Mouse (Mus musculus): Measurements from ENCODE around the gene Zbtb5. TPM values are rescaled to one million over a fixed set of nuclear protein-coding genes. Genes with fewer than 3 reads are reported as not detected.

The Zbtb5 gene
- total and polyA plus RNA-seq, 3 experiments, result 9.1 to 10.2 TPM; not detected in 1

DNA sequence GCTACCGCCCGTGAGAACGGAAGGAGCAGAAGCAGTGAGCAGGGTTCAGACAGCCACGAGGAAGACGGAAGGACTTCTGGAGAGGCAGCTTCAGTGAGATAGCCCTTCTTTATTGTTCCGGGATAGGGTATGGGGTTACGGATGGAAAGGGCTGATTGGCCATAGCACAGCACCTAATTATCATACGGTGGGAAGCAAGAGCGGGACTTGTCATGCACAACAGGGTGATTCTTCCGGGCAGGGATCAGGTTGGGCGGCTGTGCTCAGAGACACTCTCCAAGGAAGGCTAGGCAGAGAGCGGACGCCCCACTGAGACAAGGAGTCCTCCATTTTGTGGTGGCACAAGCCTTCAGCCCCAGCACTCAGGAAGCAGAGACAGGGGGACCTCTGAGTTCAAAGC, 53.0 kb downstream of the Zbtb5 start:
- Histone ChIP-seq H3K9ac (ENCODE audit: control insufficient read depth, low read depth, low read length, poor library complexity, severe bottlenecking) (no peak overlapping the region), H3K79me2 (ENCODE audit: control insufficient read depth, insufficient read depth, low read length, poor library complexity) (no peaks in the 10 kb centered on the region), H3K4me3 (ENCODE audit: control insufficient read depth in 1 of 2, insufficient read depth in 1 of 2, low read depth in 2 of 2, low read length in 2 of 2) (no peak overlapping the region), H3K4me1 (ENCODE audit: control insufficient read depth in 1 of 2, insufficient read depth in 2 of 2, low read length in 2 of 2) (no peaks in the 10 kb centered on the region; a peak in 1 of 4 replicates), H3K27ac (ENCODE audit: control insufficient read depth, low read depth, low read length) (no peak overlapping the region), H3K36me3 (ENCODE audit: control insufficient read depth in 1 of 2, insufficient read depth in 2 of 2, low read length in 2 of 2) (no peaks in the 10 kb centered on the region; a peak in 1 of 4 replicates), H3K9me3 (replicated peaks; ENCODE audit: insufficient read depth, low read length) (no peaks in the 10 kb centered on the region), H3K27me3 (ENCODE audit: control insufficient read depth in 1 of 2, insufficient read depth in 2 of 2, low read length in 2 of 2) (peaks cover 0 to 1% of the 10 kb centered on the region in 2 experiments; a peak in 2 of 4 replicates)
- no peak for TF ChIP-seq RCOR1 (IDR thresholded peaks at IDR 0.05; ENCODE audit: low read depth, low read length)
- TF ChIP-seq EP300 (IDR thresholded peaks at IDR 0.05; ENCODE audit: low read depth in 1 of 2, low read length in 2 of 2), result no peak
- TF ChIP-seq ZMIZ1 (IDR thresholded peaks at IDR 0.05; ENCODE audit: low read depth, low read length), result no peak
- TF ChIP-seq SMC3 (IDR thresholded peaks at IDR 0.05; ENCODE audit: low read depth, low read length), result no peak
- TF ChIP-seq BHLHE40 (IDR thresholded peaks at IDR 0.05; ENCODE audit: borderline replicate concordance, low read depth, low read length), result no peak
- TF ChIP-seq MYB (IDR thresholded peaks at IDR 0.05; ENCODE audit: low read depth, low read length), result no peak
- DNase-seq (ENCODE audit: low read depth, low spot score), result no peak

DNA sequence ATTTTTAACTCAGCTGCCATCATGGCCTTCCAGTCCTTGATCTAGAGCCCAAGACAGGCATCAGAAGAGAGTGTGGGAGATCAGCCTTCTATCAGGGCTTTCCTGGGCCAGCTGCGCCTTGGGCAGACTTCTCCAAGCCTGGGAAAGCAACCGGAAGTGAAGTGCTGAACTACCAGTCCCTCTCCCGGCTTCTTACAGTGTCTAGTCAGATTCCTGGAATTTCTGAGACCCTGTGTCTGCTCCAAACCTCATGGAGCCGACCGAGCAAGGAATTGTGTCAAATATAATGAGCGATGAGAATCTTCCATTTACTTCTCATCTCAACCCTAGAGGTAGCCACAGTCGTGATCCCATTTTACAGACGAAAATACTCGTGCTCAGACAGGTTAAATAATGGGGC, 53.4 kb downstream of the Zbtb5 start:
- DNase-seq (ENCODE audit: low read depth, low spot score), result no peak
- H3K27me3 ChIP-seq (ENCODE audit: control insufficient read depth in 1 of 2, insufficient read depth in 2 of 2, low read length in 2 of 2), result peaks cover 0 to 1% of the 10 kb centered on the region in 2 experiments; a peak in 2 of 4 replicates
- H3K79me2 ChIP-seq (ENCODE audit: control insufficient read depth, insufficient read depth, low read length, poor library complexity), result no peaks in the 10 kb centered on the region
- no peaks in the 10 kb centered on the region; a peak in 1 of 4 replicates for H3K4me1 ChIP-seq (ENCODE audit: control insufficient read depth in 1 of 2, insufficient read depth in 2 of 2, low read length in 2 of 2)
- TF ChIP-seq E2F4 (IDR thresholded peaks at IDR 0.05; ENCODE audit: borderline replicate concordance, low read depth, low read length) (no peak), ZNF384 (IDR thresholded peaks at IDR 0.05; ENCODE audit: low read depth, low read length) (no peak), MYC (IDR thresholded peaks at IDR 0.05; ENCODE audit: low read depth, low read length) (no peak), RAD21 (IDR thresholded peaks at IDR 0.05; ENCODE audit: low read depth, low read length) (no peak), UBTF (IDR thresholded peaks at IDR 0.05; ENCODE audit: borderline replicate concordance, insufficient read depth, low read depth, low read length) (no peak), ZC3H11A (IDR thresholded peaks at IDR 0.05; ENCODE audit: low read depth, low read length) (no peak), POLR2AphosphoS2 (IDR thresholded peaks at IDR 0.05; ENCODE audit: low read length) (no peak), GABPA (IDR thresholded peaks at IDR 0.05; ENCODE audit: low read depth, low read length) (no peak), POLR2AphosphoS5 (IDR thresholded peaks at IDR 0.05; ENCODE audit: borderline replicate concordance, low read depth, low read length) (no peak), ZKSCAN1 (IDR thresholded peaks at IDR 0.05; ENCODE audit: low read depth, low read length) (no peak), CHD2 (IDR thresholded peaks at IDR 0.05; ENCODE audit: low read length) (no peak), GATA1 (IDR thresholded peaks at IDR 0.05; ENCODE audit: low read depth, low read length) (no peak), SMC3 (IDR thresholded peaks at IDR 0.05; ENCODE audit: low read depth, low read length) (no peak), JUND (IDR thresholded peaks at IDR 0.05; ENCODE audit: low read depth, low read length) (no peak), SIN3A (IDR thresholded peaks at IDR 0.05; ENCODE audit: low read length) (no peak), RCOR1 (IDR thresholded peaks at IDR 0.05; ENCODE audit: low read depth, low read length) (no peak), CTCF (IDR thresholded peaks at IDR 0.05 in 2 of 3, conservative IDR thresholded peaks at IDR 0.05 in 1 of 3; ENCODE audit: control insufficient read depth in 1 of 3, insufficient read depth in 1 of 3, low read depth in 2 of 3, low read length in 3 of 3, poor library complexity in 1 of 3, severe bottlenecking in 1 of 3) (no peak), KAT2A (conservative IDR thresholded peaks at IDR 0.05; ENCODE audit: low read depth, low read length) (no peak)
- H3K4me3 ChIP-seq (ENCODE audit: control insufficient read depth in 1 of 2, insufficient read depth in 1 of 2, low read depth in 2 of 2, low read length in 2 of 2), result no peak overlapping the region
- no peak overlapping the region for H3K27ac ChIP-seq (ENCODE audit: control insufficient read depth, low read depth, low read length)
- H3K9ac ChIP-seq (ENCODE audit: control insufficient read depth, low read depth, low read length, poor library complexity, severe bottlenecking), result no peak overlapping the region
- no peaks in the 10 kb centered on the region; a peak in 1 of 4 replicates for H3K36me3 ChIP-seq (ENCODE audit: control insufficient read depth in 1 of 2, insufficient read depth in 2 of 2, low read length in 2 of 2)
- no peaks in the 10 kb centered on the region for H3K9me3 ChIP-seq (replicated peaks; ENCODE audit: insufficient read depth, low read length)
